Mouse (Mus musculus): Measurements from ENCODE around the gene Cort. TPM values are rescaled to one million over a fixed set of nuclear protein-coding genes. Genes with fewer than 3 reads are reported as not detected.
"Not testable (repeated sequence)": the region's sequence is repeated elsewhere in the genome, so short reads cannot be mapped to it uniquely, and the experiment has no call there.

Gene Cort
- polyA plus RNA-seq, 1 experiment: 0.14 TPM

DNA sequence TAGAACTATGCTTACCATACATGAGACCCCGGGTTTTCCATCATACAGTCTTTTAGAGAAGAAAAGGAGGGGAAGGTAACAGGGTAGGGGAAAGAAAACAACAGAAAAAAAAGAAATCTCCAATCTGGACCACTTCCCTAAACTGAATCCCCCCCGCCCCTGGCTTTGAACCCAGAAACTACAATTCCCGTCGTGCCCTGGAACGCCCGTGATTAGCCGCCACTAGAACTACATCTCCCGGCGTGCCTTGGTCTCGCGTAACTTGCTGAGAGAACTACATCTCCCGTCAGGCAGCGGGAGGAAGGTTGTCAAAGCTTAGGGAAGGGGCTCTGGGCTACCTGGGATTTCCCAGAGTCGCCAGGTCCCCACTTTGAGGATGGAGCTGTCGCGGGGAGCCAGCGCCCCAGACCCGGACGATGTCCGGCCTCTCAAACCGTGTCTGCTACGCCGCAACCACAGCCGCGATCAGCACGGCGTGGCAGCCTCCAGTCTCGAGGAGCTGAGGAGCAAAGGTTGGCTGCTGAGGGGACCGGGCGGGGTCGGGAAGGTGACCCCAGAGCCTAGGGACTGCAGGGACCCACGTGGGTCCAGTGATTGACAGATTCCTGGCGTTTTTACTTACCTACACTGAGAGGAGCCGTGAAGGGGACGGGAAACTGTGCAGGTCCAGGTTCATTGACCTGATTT lies 22.5 kb downstream of the Cort start, which contains the start of gene Dffa:
Gene Dffa (plus strand): TSS at position 272 of the 687 bp plus-strand sequence.
- 2% methylated on average over 35 of the region's 35 CpGs for WGBS
- DNase-seq (ENCODE audit: low read depth, low spot score): peak; percentile 80

DNA sequence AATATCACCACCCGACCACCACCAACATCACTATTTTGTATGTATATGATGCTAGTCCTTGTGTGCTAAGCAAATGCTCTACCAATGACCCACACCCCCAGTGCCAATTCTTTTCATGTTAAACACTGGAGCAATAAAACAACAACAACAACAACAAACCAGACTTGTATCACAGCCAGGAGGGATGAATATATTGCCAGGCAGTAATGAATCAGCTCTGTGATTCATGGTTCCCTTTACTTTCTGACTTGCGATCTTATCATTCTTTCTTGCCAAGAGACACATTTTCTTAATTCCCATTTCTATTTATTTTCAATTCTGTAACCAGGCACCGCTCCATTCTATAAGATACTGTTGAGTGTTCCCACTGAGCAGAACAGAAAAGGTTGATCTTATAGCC lies 25.1 kb downstream of the Cort start:
- WGBS: 84% methylated on average over 3 of the region's 3 CpGs
- DNase-seq (ENCODE audit: low read depth, low spot score): no peak

- WGBS: 85% methylated on average over 12 of the region's 12 CpGs
- DNase-seq (ENCODE audit: low read depth, low spot score): not testable (repeated sequence)
Observed at GRCm38 (mm10) chr4:149100449-149100848, 26.1 kb downstream of the Cort start.

DNA sequence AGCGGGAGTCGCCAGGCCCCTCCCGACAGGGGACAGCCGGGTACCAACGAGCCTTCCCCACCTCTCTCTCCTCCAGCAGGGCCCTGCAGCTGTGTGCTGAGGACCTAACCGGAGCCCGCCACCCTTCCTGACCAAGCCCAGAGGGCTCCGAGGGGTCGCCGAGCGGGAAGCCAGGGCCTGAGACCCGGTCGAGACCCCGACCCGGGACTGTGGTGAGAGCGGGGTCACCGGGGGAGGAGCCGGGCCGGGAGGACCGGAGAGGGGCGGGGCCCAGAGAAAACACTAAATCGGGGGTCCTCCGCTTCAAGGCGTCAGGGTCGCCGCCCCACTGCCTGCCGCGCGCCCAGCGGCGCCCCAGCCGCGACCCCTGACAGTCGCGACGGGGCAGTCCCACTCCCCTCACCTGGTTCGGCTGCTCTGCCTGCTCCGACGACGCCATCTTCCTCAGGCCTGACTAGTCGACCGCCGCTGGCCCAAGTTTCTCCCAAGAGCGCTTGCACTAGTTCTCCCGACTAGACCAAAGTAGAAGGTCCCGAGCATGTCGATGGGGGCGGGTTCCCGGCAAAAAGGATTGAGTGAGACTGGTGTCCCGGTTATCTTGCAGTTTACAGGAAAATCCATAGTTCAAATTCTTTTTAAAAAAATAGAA lies 27.1 kb downstream of the Cort start, which contains the start of gene Pex14:
Gene Pex14 (minus strand): TSS at position 508 of the 649 bp plus-strand sequence.
- under 1% methylated on average over 50 of the region's 50 CpGs for WGBS
- DNase-seq (ENCODE audit: low read depth, low spot score): peak; percentile 70

- no peak for DNase-seq (ENCODE audit: low read depth, low spot score)
- 4% methylated on average over 11 of the region's 11 CpGs for WGBS
Observed at GRCm38 (mm10) chr4:149098571-149098970, 28.0 kb downstream of the Cort start.

DNA sequence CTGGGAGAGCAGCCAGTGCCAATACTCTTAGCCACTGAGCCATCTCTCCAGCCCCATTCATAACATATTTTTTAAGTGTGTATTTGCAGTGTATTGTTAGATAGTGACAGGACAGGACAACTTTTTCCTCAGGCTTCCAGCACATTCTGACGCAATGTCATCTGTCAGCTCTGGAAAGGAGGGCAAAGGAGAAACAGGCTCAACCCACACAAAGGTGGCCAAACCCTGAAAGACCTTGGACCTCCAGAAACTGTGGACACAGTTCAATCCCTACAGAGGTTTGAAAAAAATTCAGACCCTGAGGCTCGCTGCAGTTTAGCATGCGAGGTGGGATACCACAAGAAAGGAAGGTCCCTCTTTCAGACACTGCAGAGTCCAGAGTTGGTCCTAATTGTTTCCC lies 28.6 kb downstream of the Cort start:
- WGBS: 64% methylated on average over 3 of the region's 3 CpGs
- DNase-seq (ENCODE audit: low read depth, low spot score): no peak

DNA sequence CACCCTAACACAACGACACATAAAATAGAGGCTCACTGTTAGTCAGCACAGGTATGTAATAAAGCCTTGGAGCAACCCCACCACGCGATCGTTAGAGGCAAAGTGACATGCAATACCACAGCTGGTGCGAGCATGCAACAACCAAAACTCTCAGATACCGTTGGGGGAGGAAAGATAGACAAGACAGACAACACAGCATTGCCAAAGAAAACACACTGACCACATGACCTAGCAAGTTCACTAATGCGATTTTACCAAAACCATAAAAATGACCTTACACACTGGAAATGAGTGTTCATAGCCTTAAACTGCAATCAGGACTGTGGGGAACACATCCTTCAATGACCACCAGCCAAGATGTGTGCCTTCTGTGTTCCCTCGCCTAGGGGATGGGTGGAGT lies 35.2 kb downstream of the Cort start:
- no peak for DNase-seq (ENCODE audit: low read depth, low spot score)
- WGBS: 73% methylated on average over 8 of the region's 8 CpGs

DNA sequence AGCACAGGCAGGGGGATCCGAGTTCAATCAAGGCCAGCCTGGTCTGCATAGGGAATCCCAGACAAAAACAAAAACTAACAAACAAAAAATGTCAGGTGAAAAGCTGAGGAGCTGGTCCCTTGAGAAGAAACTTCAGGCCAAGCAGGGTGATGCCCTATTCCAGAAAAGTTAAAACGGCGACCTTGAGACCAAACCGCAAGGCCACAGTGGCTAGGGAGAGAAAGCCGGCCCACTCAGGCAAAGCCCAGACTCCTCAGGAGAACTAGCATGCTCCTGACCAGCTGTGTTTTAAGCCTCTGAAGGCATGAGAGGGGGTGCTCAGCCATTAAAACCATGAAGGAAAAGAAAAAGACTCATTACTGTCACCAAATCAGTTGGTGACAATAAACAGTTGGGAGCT lies 41.2 kb downstream of the Cort start:
- 80% methylated on average over 5 of the region's 5 CpGs for WGBS
- no peak for DNase-seq (ENCODE audit: low read depth, low spot score)

DNA sequence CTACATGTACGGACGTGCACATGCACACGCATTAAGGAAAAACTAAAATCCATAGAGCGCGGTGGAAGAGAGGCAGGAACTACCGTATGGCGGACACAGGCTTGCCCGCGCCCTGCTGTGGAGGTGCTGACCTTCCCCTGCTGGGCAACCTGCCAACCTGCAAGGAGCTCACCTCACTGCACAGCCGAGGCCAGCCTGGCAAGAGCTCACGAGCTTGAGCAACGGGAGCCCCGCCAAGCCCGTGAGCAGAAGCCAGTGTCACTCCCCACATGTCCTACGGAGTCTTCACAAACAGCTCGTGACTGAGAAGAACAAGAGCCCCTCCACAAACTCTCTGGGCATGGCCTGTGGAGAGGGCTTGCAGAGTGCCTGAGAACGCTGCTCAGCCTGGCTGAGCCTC lies 45.0 kb downstream of the Cort start:
- WGBS: 32% methylated on average over 17 of the region's 17 CpGs

GRCm38 (mm10) chr4:149080111-149080510 lies 46.5 kb downstream of the Cort start:
- no peak for DNase-seq (ENCODE audit: low read depth, low spot score)
- 93% methylated on average over 8 of the region's 8 CpGs for WGBS

More for the DNA sequence above, 45.0 kb downstream of the Cort start:
- DNase-seq (ENCODE audit: low read depth, low spot score): no peak

DNA sequence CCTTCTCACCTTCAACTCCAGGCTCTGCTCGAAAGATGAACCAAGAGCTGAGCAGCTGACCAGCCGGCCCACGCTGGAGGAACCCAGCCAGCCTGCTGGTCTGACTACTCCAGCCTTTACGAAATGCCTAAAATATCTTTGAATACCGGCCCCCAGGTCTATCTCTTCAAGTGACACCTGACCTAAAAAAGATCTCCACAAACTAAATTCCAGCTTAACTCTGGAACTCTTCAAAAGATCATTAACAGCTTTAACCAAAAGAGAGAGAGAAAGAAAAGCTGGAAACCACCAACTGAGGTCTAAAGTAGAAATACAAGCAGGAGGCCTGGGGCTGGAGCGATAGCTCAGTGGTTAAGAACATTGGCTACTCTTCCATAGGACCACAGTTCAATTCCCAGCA lies 46.9 kb downstream of the Cort start:
- 92% methylated on average over 6 of the region's 6 CpGs for WGBS
- no peak for DNase-seq (ENCODE audit: low read depth, low spot score)

GRCm38 (mm10) chr4:149078261-149078660 lies 48.3 kb downstream of the Cort start:
- WGBS: 28% methylated on average over 4 of the region's 4 CpGs
- DNase-seq (ENCODE audit: low read depth, low spot score): no peak

DNA sequence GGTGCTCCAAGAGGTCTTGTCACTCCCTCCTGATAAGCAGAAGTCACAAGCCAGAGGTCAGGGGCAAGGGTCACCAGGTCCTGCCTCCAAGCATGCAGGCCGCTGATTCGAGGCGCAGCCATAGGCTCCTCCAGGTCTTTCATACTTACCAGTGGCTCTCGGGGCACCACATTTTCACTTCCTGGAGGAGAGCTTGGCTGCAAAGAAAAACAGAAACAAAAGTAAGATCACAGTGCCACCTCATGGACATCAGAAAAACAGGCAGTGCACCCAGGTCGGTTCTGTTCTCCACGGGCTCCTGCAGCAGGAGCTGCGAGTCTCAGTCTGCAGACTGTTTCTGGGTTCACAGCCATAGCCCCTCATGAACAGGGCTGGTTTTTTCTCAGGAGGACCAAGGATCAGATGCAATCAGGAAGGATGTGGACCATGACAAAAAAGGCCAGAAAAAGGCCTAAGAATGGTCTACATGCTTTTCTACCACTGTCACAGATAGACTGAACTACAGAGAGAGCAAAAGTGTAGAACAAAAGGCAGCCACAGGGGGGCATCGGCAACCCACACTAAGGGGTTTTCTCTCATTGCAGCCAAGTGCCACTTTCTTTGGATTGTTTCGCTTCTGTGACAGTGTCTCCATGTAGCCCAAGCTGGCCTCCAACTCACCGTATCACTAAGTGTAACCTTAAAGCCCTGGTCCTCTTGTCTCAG lies 50.5 kb downstream of the Cort start:
- DNase-seq (ENCODE audit: low read depth, low spot score): no peak
- 20% methylated on average over 10 of the region's 10 CpGs for WGBS

- 87% methylated on average over 13 of the region's 13 CpGs for WGBS
- no peak for DNase-seq (ENCODE audit: low read depth, low spot score)
Observed at GRCm38 (mm10) chr4:149075073-149075472, 51.5 kb downstream of the Cort start.

Other genes with a start within 250 kb of the Cort start
- 27.1 and 32.5 TPM in 2 replicates for gene Pex14, start 26.9 kb downstream of the Cort start, polyA plus RNA-seq (2012; rRNA removed)
- 19.0 and 27.5 TPM in 2 replicates for gene Dffa, start 22.6 kb downstream of the Cort start, polyA plus RNA-seq (2012; rRNA removed)
- 4.9 and 5.1 TPM in 2 replicates for gene Cenps, start 10.9 kb upstream of the Cort start, polyA plus RNA-seq (2012; rRNA removed)
- 273 and 306 TPM in 2 replicates for gene Pgd, start 40.0 kb upstream of the Cort start, polyA plus RNA-seq (2012; rRNA removed)
- gene Kif1b, start 180.9 kb upstream of the Cort start, polyA plus RNA-seq (2012; rRNA removed): 12.7 and 30.6 TPM in 2 replicates

Data from large intestine, adult 2 months (tissue).